Mouse (Mus musculus): ENCODE measurements around the gene Eef1akmt3. TPM values are rescaled to one million over a fixed set of nuclear protein-coding genes. Genes with fewer than 3 reads are reported as not detected.
"Not testable (repeated sequence)": the region's sequence is repeated elsewhere in the genome, so short reads cannot be mapped to it uniquely, and the experiment has no call there.

The Eef1akmt3 gene
- under 1 TPM; 0.27 to 0.34 TPM for total RNA-seq (2021)
- long read RNA-seq, result 0 reads

- DNase-seq (ENCODE audit: low spot score in 2 of 2), result peak; percentile 49 to 51
Measured at GRCm38 (mm10) chr10:127041274-127041766, at the start of gene Eef1akmt3, which contains the start of gene Mettl1. Gene Eef1akmt3 (minus strand): TSS chr10:127041513. Gene Mettl1 (plus strand): TSS chr10:127041414.

GRCm38 (mm10) chr10:127090560-127091411 is 49.5 kb upstream of the Eef1akmt3 start:
- peak; percentile 59 to 73 for DNase-seq (ENCODE audit: low spot score in 2 of 2)

- no peak for DNase-seq (ENCODE audit: low spot score in 2 of 2)
Measured at GRCm38 (mm10) chr10:127085633-127086032, 44.3 kb upstream of the Eef1akmt3 start.

GRCm38 (mm10) chr10:127085052-127085451 is 43.7 kb upstream of the Eef1akmt3 start:
- no peak for DNase-seq (ENCODE audit: low spot score in 2 of 2)

GRCm38 (mm10) chr10:127083915-127084306 is 42.6 kb upstream of the Eef1akmt3 start:
- no peak for DNase-seq (ENCODE audit: low spot score in 2 of 2)

- DNase-seq (ENCODE audit: low spot score in 2 of 2), result no peak
Measured at GRCm38 (mm10) chr10:127083292-127083914, 42.1 kb upstream of the Eef1akmt3 start.

- no peak for DNase-seq (ENCODE audit: low spot score in 2 of 2)
Measured at GRCm38 (mm10) chr10:127081996-127082620, 40.8 kb upstream of the Eef1akmt3 start.

GRCm38 (mm10) chr10:127080901-127081780 is 39.8 kb upstream of the Eef1akmt3 start:
- peak in 1 of 2 experiments; percentile 65 for DNase-seq (ENCODE audit: low spot score in 2 of 2)

- peak in 1 of 2 experiments; percentile 71 for DNase-seq (ENCODE audit: low spot score in 2 of 2)
Measured at GRCm38 (mm10) chr10:127079665-127080391, 38.5 kb upstream of the Eef1akmt3 start.

- DNase-seq (ENCODE audit: low spot score in 2 of 2), result peak; percentile 80 to 82
Measured at GRCm38 (mm10) chr10:127078677-127079575, 37.6 kb upstream of the Eef1akmt3 start.

- no peak for DNase-seq (ENCODE audit: low spot score in 2 of 2)
Measured at GRCm38 (mm10) chr10:127078001-127078676, 36.8 kb upstream of the Eef1akmt3 start.

GRCm38 (mm10) chr10:127077515-127077914 is 36.2 kb upstream of the Eef1akmt3 start:
- DNase-seq (ENCODE audit: low spot score in 2 of 2), result no peak

GRCm38 (mm10) chr10:127076082-127076481 is 34.8 kb upstream of the Eef1akmt3 start:
- DNase-seq (ENCODE audit: low spot score in 2 of 2), result no peak

GRCm38 (mm10) chr10:127075651-127076050 is 34.3 kb upstream of the Eef1akmt3 start:
- DNase-seq (ENCODE audit: low spot score in 2 of 2), result no peak

- DNase-seq (ENCODE audit: low spot score in 2 of 2), result no peak
Measured at GRCm38 (mm10) chr10:127075080-127075479, 33.8 kb upstream of the Eef1akmt3 start, which contains the start of gene Agap2. Gene Agap2 (plus strand): TSS chr10:127075284.

- no peak for DNase-seq (ENCODE audit: low spot score in 2 of 2)
Measured at GRCm38 (mm10) chr10:127073981-127074380, 32.7 kb upstream of the Eef1akmt3 start.

- not testable (repeated sequence) for DNase-seq (ENCODE audit: low spot score in 2 of 2)
Measured at GRCm38 (mm10) chr10:127072969-127073368, 31.7 kb upstream of the Eef1akmt3 start.

- not testable (repeated sequence) for DNase-seq (ENCODE audit: low spot score in 2 of 2)
Measured at GRCm38 (mm10) chr10:127072270-127072669, 31.0 kb upstream of the Eef1akmt3 start.
